Mouse (Mus musculus) heart, postnatal 36 days (tissue): ENCODE results near the gene Erf. TPM values are rescaled to one million over a fixed set of nuclear protein-coding genes. Genes with fewer than 3 reads are reported as not detected.
A peak's percentile ranks its signal among the peaks of the same experiment; 100 is the strongest.
"Not testable (repeated sequence)": the region's sequence is repeated elsewhere in the genome, so short reads cannot be mapped to it uniquely, and the experiment has no call there.

Source experiments
- DNase-seq, 2 experiments: peaks; one replicate each; pipeline ENCODE4 v3.0.0; 2021 to 2022
- intact Hi-C: fragments of 180-260 bp; cut with DNase I; formaldehyde crosslinking; loops from one replicate; pipeline ENCODE4 v1.15.1; 2025
- total RNA-seq, 2 experiments: library from RNA; stranded (reverse); gene quantifications; 2 replicates each; pipeline ENCODE4 v1.2.3; 2021

Erf gene
- total RNA-seq, 2 experiments from 2014 or later, result 22.3 to 26.2 TPM

GRCm38 (mm10) chr7:25269545-25270271 lies 19.1 kb upstream of the Erf start:
- intact Hi-C loops, result no loop called here
- peak in 1 of 2 experiments; percentile 14 for DNase-seq

GRCm38 (mm10) chr7:25269029-25269428 lies 18.5 kb upstream of the Erf start:
- peak; percentile 16 to 36 for DNase-seq
- intact Hi-C loops, result no loop called here

GRCm38 (mm10) chr7:25268588-25268987 lies 18.0 kb upstream of the Erf start:
- no peak for DNase-seq

GRCm38 (mm10) chr7:25267751-25268463 lies 17.3 kb upstream of the Erf start:
- intact Hi-C loops, result no loop called here
- peak; percentile 96 for DNase-seq

More at GRCm38 (mm10) chr7:25268588-25268987, 18.0 kb upstream of the Erf start:
- intact Hi-C loops, result no loop called here

GRCm38 (mm10) chr7:25267301-25267750 lies 16.8 kb upstream of the Erf start, which contains the start of gene Cic:
Gene Cic, plus strand, starts transcription at chr7:25267704.
- DNase-seq, result peak; percentile 94 to 99
- intact Hi-C loops, result no loop called here

- DNase-seq, result no peak
- intact Hi-C loops, result no loop called here
Observed at GRCm38 (mm10) chr7:25266180-25266962, 15.8 kb upstream of the Erf start.

GRCm38 (mm10) chr7:25265743-25266142 lies 15.2 kb upstream of the Erf start:
- intact Hi-C loops, result loop anchor here (2.0 kb wide), 1 partner anchor 15 kb away; the partner anchor contains the start of gene Erf
- not testable (repeated sequence) for DNase-seq

- intact Hi-C loops, result loop anchor here (2.0 kb wide), 1 partner anchor 13 kb away; the partner anchor contains the start of gene Erf
- no peak for DNase-seq
Observed at GRCm38 (mm10) chr7:25263968-25264870, 13.7 kb upstream of the Erf start.

GRCm38 (mm10) chr7:25261896-25262295 lies 11.3 kb upstream of the Erf start:
- no peak for DNase-seq
- intact Hi-C loops, result no loop called here

GRCm38 (mm10) chr7:25251822-25252221 lies 1.3 kb upstream of the Erf start:
- intact Hi-C loops, result loop anchor here (1.0 to 2.0 kb wide), 2 partner anchors 13 to 26 kb away; no protein-coding TSS in a partner anchor
- peak; percentile 40 to 48 for DNase-seq

GRCm38 (mm10) chr7:25251071-25251791 lies 670 bp upstream of the Erf start:
- peak; percentile 69 to 80 for DNase-seq
- intact Hi-C loops, result loop anchor here (1.0 to 2.0 kb wide), 2 partner anchors 14 to 27 kb away; no protein-coding TSS in a partner anchor

- intact Hi-C loops, result loop anchor here (2.0 kb wide), 1 partner anchor 15 kb away; no protein-coding TSS in a partner anchor
- peak; percentile 77 to 84 for DNase-seq
Observed at GRCm38 (mm10) chr7:25249314-25250140, 1.0 kb downstream of the Erf start.

GRCm38 (mm10) chr7:25248846-25249313 lies 1.7 kb downstream of the Erf start:
- no peak for DNase-seq
- intact Hi-C loops, result loop anchor here (1.0 kb wide), 1 partner anchor 10 kb away; no protein-coding TSS in a partner anchor

- intact Hi-C loops, result loop anchor here (1.0 kb wide), 1 partner anchor 9 kb away; no protein-coding TSS in a partner anchor
- peak in 1 of 2 experiments; percentile 61 for DNase-seq
Observed at GRCm38 (mm10) chr7:25248018-25248647, 2.4 kb downstream of the Erf start.

- intact Hi-C loops, result no loop called here
- no peak for DNase-seq
Observed at GRCm38 (mm10) chr7:25247498-25247897, 3.1 kb downstream of the Erf start.

GRCm38 (mm10) chr7:25246759-25247137 lies 3.8 kb downstream of the Erf start:
- no peak for DNase-seq
- intact Hi-C loops, result no loop called here

GRCm38 (mm10) chr7:25246079-25246758 lies 4.3 kb downstream of the Erf start:
- intact Hi-C loops, result no loop called here
- DNase-seq, result peak; percentile 68 to 70
